Mouse (Mus musculus): ENCODE measurements around the gene Matn1.

DNA sequence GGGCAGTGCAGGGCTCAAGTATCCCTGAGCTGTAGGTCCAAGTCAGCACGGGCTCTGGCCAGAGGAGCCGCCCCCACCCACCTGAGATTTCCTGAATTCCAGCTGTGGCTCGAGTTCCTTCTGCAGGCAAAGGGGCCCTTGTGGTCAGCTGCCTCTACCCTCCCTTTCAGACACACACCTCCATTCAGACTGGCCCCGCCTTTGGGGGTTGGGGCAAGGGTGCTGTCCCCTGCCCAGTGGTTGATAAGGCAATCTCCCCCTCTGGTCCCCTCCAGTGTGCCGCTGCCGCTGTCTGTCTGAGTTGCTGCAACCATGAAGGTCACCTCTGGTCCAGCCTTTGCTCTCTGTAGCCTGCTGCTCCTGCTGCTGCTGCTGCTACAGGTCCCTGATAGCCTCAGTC is at the start of gene Matn1:
- TF ChIP-seq CTCF (IDR thresholded peaks at IDR 0.05; ENCODE audit: insufficient read depth, low read length) (no peak), POLR2A (IDR thresholded peaks at IDR 0.05; ENCODE audit: borderline replicate concordance, extremely low read depth, low read depth, low read length) (no peak)

Data from lung, adult 2 months (tissue).